Mouse (Mus musculus): ENCODE results near the gene Ifna16.

Ifna16 gene

DNA sequence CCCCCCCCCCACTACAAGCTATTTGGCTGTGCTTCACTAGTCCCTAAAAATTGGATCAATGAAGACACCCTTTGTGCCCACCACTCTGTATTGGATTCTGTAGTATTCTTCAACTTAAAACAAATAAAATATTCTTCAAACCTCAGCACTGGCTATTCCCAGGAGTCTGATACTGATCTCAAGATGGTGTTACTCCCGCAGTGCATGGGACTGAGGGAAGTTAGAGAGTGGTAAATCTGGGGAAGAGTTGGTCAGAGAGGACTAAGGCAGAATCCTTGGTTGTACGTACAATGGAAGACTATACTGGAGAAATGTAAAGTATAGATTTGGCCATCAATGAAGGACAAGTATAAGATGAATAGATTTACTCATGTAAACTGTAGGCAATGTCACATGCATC lies 34.2 kb downstream of the Ifna16 start:
- no peak for DNase-seq (ENCODE audit: low spot score)

- DNase-seq (ENCODE audit: low spot score), result peak; percentile 93
Measured at GRCm38 (mm10) chr4:88641077-88641831, 35.5 kb downstream of the Ifna16 start.

GRCm38 (mm10) chr4:88640704-88641076 lies 36.0 kb downstream of the Ifna16 start:
- no peak for DNase-seq (ENCODE audit: low spot score)

DNA sequence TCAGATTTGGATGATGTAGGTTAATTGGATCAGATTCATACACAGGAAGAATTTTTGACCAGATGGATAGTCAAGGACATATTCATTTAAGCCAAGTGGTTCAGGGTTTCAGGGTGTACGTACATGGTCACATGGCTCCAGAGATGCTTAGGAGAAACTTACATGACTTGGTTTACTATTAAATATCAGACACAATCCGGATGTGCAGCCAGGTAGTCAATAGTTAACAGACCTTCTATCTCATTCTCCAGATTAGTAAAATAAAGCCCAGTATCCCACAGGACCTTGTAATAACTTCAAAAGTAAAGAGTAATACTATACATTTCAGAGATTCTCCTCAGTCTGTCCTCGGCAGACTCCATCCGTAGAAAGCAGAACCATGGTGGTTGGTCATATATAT lies 42.4 kb downstream of the Ifna16 start, which contains the start of gene C87499:
C87499 (minus strand) TSS at position 101 of the 400 bp plus-strand sequence.
- DNase-seq (ENCODE audit: low spot score), result no peak

Data from lung, postnatal 25 days (tissue).